Mouse (Mus musculus): Measurements from ENCODE around the gene Syt5. TPM values are rescaled to one million over a fixed set of nuclear protein-coding genes. Genes with fewer than 3 reads are reported as not detected.

Gene Syt5
- total and polyA plus RNA-seq, 3 experiments: 0.39 to 2.4 (median 0.86) TPM

DNA sequence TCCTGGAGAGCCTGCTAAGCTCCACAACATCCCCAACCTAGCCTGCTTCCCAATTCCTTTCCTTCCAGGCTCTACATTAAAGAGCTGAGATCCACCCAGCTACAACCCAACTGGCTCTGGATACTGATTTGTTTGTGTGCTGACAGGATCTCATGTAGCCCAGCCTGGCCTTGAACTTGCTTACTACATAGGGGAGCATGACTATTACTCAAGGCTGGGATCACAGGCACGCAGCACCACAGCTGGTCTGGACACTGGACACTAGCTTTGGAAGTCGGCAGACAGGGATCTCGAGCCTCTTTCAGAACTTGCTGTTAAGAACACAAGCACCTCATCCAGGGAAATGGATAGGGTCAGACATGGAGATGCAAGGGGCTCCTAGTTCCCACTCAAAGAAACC is 50.9 kb downstream of the Syt5 start:
- no peaks in the 10 kb centered on the region for H3K27me3 ChIP-seq (ENCODE audit: control insufficient read depth, insufficient read depth, low read length)
- no peak overlapping the region for H3K9ac ChIP-seq (ENCODE audit: low read depth, low read length)
- H3K27ac ChIP-seq: no peak overlapping the region
- WGBS: 88% methylated on average over 3 of the region's 3 CpGs
- H3K4me3 ChIP-seq: no peak overlapping the region
- peaks cover 7% of the 10 kb centered on the region for H3K79me2 ChIP-seq (replicated peaks; ENCODE audit: control insufficient read depth, insufficient read depth, low read length)
- peaks cover 42% of the 10 kb centered on the region for H3K4me1 ChIP-seq (ENCODE audit: control insufficient read depth, insufficient read depth, low read length)
- H3K36me3 ChIP-seq (ENCODE audit: control insufficient read depth, insufficient read depth, low read length): peaks cover 6% of the 10 kb centered on the region
- TF ChIP-seq POLR2A (IDR thresholded peaks at IDR 0.05; ENCODE audit: insufficient read depth, low read depth, low read length) (no peak), CTCF (IDR thresholded peaks at IDR 0.05) (no peak), EP300 (IDR thresholded peaks at IDR 0.05; ENCODE audit: insufficient read depth, low read depth, low read length) (no peak)
- no peak for DNase-seq
- intact Hi-C loops (cut with DNase I): loop anchor here (10.0 kb wide), 1 partner anchor 1202 kb away; no protein-coding TSS in a partner anchor

DNA sequence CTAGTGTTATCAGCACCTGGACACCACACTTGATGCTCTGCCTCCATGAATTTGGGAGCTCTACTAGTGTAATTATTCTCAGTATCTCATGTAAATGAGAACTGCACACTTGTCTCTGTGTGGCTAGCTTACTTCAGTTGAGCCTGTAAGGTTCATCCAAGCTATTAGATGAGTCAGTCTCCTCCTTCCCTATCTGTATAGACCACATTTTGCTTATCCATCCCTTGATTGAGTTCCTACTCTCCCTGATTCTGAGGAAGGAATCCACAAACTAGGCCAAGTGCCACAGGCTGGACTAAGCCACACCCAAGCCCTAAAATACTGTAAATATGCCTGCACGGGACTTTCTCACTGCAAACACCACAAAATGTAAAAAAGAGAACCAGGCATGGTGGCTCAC is 53.4 kb downstream of the Syt5 start:
- H3K4me3 ChIP-seq: no peak overlapping the region
- peaks cover 46% of the 10 kb centered on the region for H3K4me1 ChIP-seq (ENCODE audit: control insufficient read depth, insufficient read depth, low read length)
- intact Hi-C loops (cut with DNase I): loop anchor here (10.0 kb wide), 1 partner anchor 1199 kb away; no protein-coding TSS in a partner anchor
- 28% methylated on average over 1 of the region's 1 CpGs for WGBS
- no peak for DNase-seq
- TF ChIP-seq EP300 (IDR thresholded peaks at IDR 0.05; ENCODE audit: insufficient read depth, low read depth, low read length) (no peak), CTCF (IDR thresholded peaks at IDR 0.05) (no peak), POLR2A (IDR thresholded peaks at IDR 0.05; ENCODE audit: insufficient read depth, low read depth, low read length) (no peak)
- H3K9ac ChIP-seq (ENCODE audit: low read depth, low read length): no peak overlapping the region
- H3K79me2 ChIP-seq (replicated peaks; ENCODE audit: control insufficient read depth, insufficient read depth, low read length): peaks cover 6% of the 10 kb centered on the region
- peaks cover 3% of the 10 kb centered on the region for H3K36me3 ChIP-seq (ENCODE audit: control insufficient read depth, insufficient read depth, low read length)
- H3K27me3 ChIP-seq (ENCODE audit: control insufficient read depth, insufficient read depth, low read length): no peaks in the 10 kb centered on the region
- H3K27ac ChIP-seq: peak overlapping the region; percentile 8; the same call in 1 of the 2 replicates

DNA sequence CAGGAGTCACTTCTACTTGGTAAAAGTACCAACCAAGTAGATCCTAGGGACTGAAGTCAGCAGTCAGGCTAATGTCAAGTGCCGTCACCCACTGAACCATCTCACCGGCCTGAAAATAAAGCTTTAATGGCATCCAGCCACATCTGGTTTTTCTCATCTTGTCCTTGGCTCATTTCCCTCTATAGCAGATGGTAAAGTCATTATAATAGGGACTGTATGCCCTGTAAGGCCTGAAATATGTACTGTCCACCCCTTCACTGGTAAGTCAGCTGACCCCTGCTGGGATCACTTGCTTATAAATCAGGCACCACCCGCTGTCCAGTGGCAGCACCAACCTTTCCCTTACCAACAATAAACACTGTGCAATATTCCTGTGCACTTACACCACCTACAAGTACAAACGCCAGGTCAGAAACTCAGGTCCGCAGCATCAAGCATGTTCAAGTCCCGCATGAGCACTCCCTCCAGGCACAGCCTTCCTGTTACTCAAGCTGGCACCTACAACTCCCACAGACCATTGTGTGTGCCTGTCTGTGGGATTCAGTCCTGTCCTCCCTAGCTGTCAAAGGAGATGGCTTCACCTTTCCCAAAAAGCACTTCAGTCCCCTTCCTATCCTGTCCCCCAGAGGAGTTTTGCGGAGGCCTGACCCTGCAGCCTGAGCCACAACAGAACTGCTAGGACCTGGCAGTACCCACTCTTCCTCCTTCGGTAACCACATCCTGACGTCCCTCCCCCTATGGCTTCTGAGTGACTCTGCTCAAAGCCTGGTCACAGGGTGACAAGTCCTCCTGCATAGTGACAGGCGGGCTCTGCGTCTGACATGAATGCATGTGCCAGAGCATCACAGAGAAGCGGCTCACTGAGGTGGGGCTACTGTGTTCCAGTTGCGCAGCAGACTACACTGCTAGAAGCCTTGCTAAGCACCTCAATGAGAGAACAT is 54.8 kb downstream of the Syt5 start:
- 0 out of 2 replicates have a peak, but pooled peaks have one; percentile 7 for TF ChIP-seq CTCF (IDR thresholded peaks at IDR 0.05)
- no peak for TF ChIP-seq POLR2A (IDR thresholded peaks at IDR 0.05; ENCODE audit: insufficient read depth, low read depth, low read length)
- 0 out of 2 replicates have a peak, but pooled peaks have one; percentile 20 for TF ChIP-seq EP300 (IDR thresholded peaks at IDR 0.05; ENCODE audit: insufficient read depth, low read depth, low read length)
- WGBS: 35% methylated on average over 13 of the region's 13 CpGs
- H3K4me1 ChIP-seq (ENCODE audit: control insufficient read depth, insufficient read depth, low read length): peaks cover 38% of the 10 kb centered on the region
- H3K36me3 ChIP-seq (ENCODE audit: control insufficient read depth, insufficient read depth, low read length): no peaks in the 10 kb centered on the region; the same call in none of the 2 replicates
- H3K79me2 ChIP-seq (replicated peaks; ENCODE audit: control insufficient read depth, insufficient read depth, low read length): peaks cover 7% of the 10 kb centered on the region
- H3K27me3 ChIP-seq (ENCODE audit: control insufficient read depth, insufficient read depth, low read length): no peaks in the 10 kb centered on the region
- H3K27ac ChIP-seq: peak overlapping the region; percentile 79
- intact Hi-C loops (cut with DNase I): loop anchor here (10.0 kb wide), 1 partner anchor 1198 kb away; no protein-coding TSS in a partner anchor
- peak overlapping the region; percentile 21 for H3K9ac ChIP-seq (ENCODE audit: low read depth, low read length)
- peak overlapping the region; percentile 13 for H3K4me3 ChIP-seq
- DNase-seq: peak in 1 of 2 experiments; percentile 59

DNA sequence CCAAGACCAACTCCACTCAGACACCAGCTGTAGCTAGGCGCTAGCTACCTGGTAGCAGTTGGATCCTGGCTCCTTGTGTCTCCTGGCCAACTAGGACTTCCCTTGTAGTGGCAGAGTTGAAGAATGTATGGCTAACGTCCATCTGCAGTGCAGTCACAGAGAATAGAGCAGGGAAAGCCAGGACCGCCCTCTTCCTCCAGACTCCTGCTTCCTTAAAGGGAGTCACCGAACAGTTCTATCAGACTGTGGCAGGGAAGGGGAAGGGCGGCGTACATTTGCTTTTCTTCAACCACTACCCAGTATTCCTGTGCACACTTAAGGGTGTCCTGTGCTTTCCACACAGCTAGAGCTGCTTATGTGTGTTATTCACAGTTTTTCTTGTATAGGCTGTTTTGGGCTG is 56.0 kb downstream of the Syt5 start:
- Histone ChIP-seq H3K4me3 (peak overlapping the region; percentile 5; the same call in 1 of the 2 replicates), H3K9ac (ENCODE audit: low read depth, low read length) (no peak overlapping the region; the same call in 1 of the 2 replicates), H3K27me3 (ENCODE audit: control insufficient read depth, insufficient read depth, low read length) (no peaks in the 10 kb centered on the region), H3K27ac (peak overlapping the region; percentile 79), H3K4me1 (ENCODE audit: control insufficient read depth, insufficient read depth, low read length) (peaks cover 32% of the 10 kb centered on the region), H3K36me3 (ENCODE audit: control insufficient read depth, insufficient read depth, low read length) (no peaks in the 10 kb centered on the region; the same call in 1 of the 2 replicates), H3K79me2 (replicated peaks; ENCODE audit: control insufficient read depth, insufficient read depth, low read length) (0 out of 2 replicates have a peak, but pooled peaks cover 4% of the 10 kb centered on the region)
- intact Hi-C loops (cut with DNase I): loop anchor here (10.0 kb wide), 1 partner anchor 1197 kb away; no protein-coding TSS in a partner anchor
- no peak for TF ChIP-seq CTCF (IDR thresholded peaks at IDR 0.05)
- TF ChIP-seq EP300 (IDR thresholded peaks at IDR 0.05; ENCODE audit: insufficient read depth, low read depth, low read length): peak; percentile 75
- peak; percentile 71 for TF ChIP-seq POLR2A (IDR thresholded peaks at IDR 0.05; ENCODE audit: insufficient read depth, low read depth, low read length)
- 16% methylated on average over 6 of the region's 6 CpGs for WGBS
- peak; percentile 67 to 76 for DNase-seq

Small RNAs within 50 kb of the gene (microRNA-seq; reads per million reads assigned to microRNA genes)
- gene Gm23577: 0 reads per million in 2 experiments

Other genes with a start within 250 kb of the Syt5 start
- not detected for gene Ncr1, start 209.8 kb downstream of the Syt5 start, total RNA-seq (2021)
- gene Ncr1, start 209.8 kb downstream of the Syt5 start, polyA plus RNA-seq (2012; rRNA removed): 0.41 and 1.2 TPM in 2 replicates
- gene Gp6, start 149.8 kb downstream of the Syt5 start, total RNA-seq (2021): 1 to 10 TPM in 1 of 2 experiments, under 1 TPM in 1; 0.50 to 1.9 TPM
- gene Gp6, start 149.8 kb downstream of the Syt5 start, polyA plus RNA-seq (2012; rRNA removed): 0.44 and 0.76 TPM in 2 replicates
- 10 to 100 TPM; 31.0 to 34.1 TPM for gene Rdh13, start 101.9 kb downstream of the Syt5 start, total RNA-seq (2021)
- gene Rdh13, start 101.9 kb downstream of the Syt5 start, polyA plus RNA-seq (2012; rRNA removed): 25.1 and 42.5 TPM in 2 replicates
- gene Eps8l1, start 86.9 kb downstream of the Syt5 start, total RNA-seq (2021): 1 to 10 TPM; 3.3 to 3.5 TPM
- gene Eps8l1, start 86.9 kb downstream of the Syt5 start, polyA plus RNA-seq (2012; rRNA removed): 0.74 and 0.82 TPM in 2 replicates
- 10 to 100 TPM; 62.4 to 67.1 TPM for gene Ppp1r12c, start 45.9 kb downstream of the Syt5 start, total RNA-seq (2021)
- gene Ppp1r12c, start 45.9 kb downstream of the Syt5 start, polyA plus RNA-seq (2012; rRNA removed): 47.0 and 53.2 TPM in 2 replicates
- 10 to 100 TPM; 15.6 to 19.7 TPM for gene Tnnt1, start 31.2 kb downstream of the Syt5 start, total RNA-seq (2021)
- 9.2 and 12.1 TPM in 2 replicates for gene Tnnt1, start 31.2 kb downstream of the Syt5 start, polyA plus RNA-seq (2012; rRNA removed)
- gene Tnni3, start 23.3 kb downstream of the Syt5 start, total RNA-seq (2021): over 10,000 TPM in 1 of 2 experiments, 1,000 to 10,000 TPM in 1; 9,834 to 11,008 TPM
- gene Tnni3, start 23.3 kb downstream of the Syt5 start, polyA plus RNA-seq (2012; rRNA removed): 13,898 and 21,553 TPM in 2 replicates
- 1 to 10 TPM; 2.3 to 2.7 TPM for gene Dnaaf3, start 15.1 kb downstream of the Syt5 start, total RNA-seq (2021)
- 12.4 and 13.2 TPM in 2 replicates for gene Dnaaf3, start 15.1 kb downstream of the Syt5 start, polyA plus RNA-seq (2012; rRNA removed)
- not detected for gene Ptprh, start 56.5 kb upstream of the Syt5 start, total RNA-seq (2021)
- gene Ptprh, start 56.5 kb upstream of the Syt5 start, polyA plus RNA-seq (2012; rRNA removed): 0.03 and 0.06 TPM in 2 replicates
- gene Tmem86b, start 83.9 kb upstream of the Syt5 start, total RNA-seq (2021): 1 to 10 TPM; 4.2 to 5.3 TPM
- 12.8 and 19.2 TPM in 2 replicates for gene Tmem86b, start 83.9 kb upstream of the Syt5 start, polyA plus RNA-seq (2012; rRNA removed)
- gene Ppp6r1, start 111.5 kb upstream of the Syt5 start, total RNA-seq (2021): 10 to 100 TPM; 67.6 to 71.9 TPM
- gene Ppp6r1, start 111.5 kb upstream of the Syt5 start, polyA plus RNA-seq (2012; rRNA removed): 67.1 and 89.9 TPM in 2 replicates
- gene Hspbp1, start 137.5 kb upstream of the Syt5 start, total RNA-seq (2021): 10 to 100 TPM; 31.9 to 35.0 TPM
- gene Hspbp1, start 137.5 kb upstream of the Syt5 start, polyA plus RNA-seq (2012; rRNA removed): 27.0 and 29.7 TPM in 2 replicates
- 1 to 10 TPM in 1 of 2 experiments, under 1 TPM in 1; 0.89 to 1.5 TPM for gene Brsk1, start 143.1 kb upstream of the Syt5 start, total RNA-seq (2021)
- gene Brsk1, start 143.1 kb upstream of the Syt5 start, polyA plus RNA-seq (2012; rRNA removed): 1.7 and 2.2 TPM in 2 replicates
- not detected for gene Tmem150b, start 177.7 kb upstream of the Syt5 start, total RNA-seq (2021)
- 0.16 and 0.59 TPM in 2 replicates for gene Tmem150b, start 177.7 kb upstream of the Syt5 start, polyA plus RNA-seq (2012; rRNA removed)
- gene Kmt5c, start 192.6 kb upstream of the Syt5 start, total RNA-seq (2021): 10 to 100 TPM in 1 of 2 experiments, 1 to 10 TPM in 1; 8.5 to 11.2 TPM
- 36.4 and 38.5 TPM in 2 replicates for gene Kmt5c, start 192.6 kb upstream of the Syt5 start, polyA plus RNA-seq (2012; rRNA removed)
- gene Cox6b2, start 205.6 kb upstream of the Syt5 start, total RNA-seq (2021): 1 to 10 TPM; 1.7 to 3.5 TPM
- 7.7 and 8.6 TPM in 2 replicates for gene Cox6b2, start 205.6 kb upstream of the Syt5 start, polyA plus RNA-seq (2012; rRNA removed)
- not detected for gene Fam71e2, start 223.8 kb upstream of the Syt5 start, total RNA-seq (2021)
- 0.09 and 0.35 TPM in 2 replicates for gene Fam71e2, start 223.8 kb upstream of the Syt5 start, polyA plus RNA-seq (2012; rRNA removed)
- not detected for gene Il11, start 235.3 kb upstream of the Syt5 start, total RNA-seq (2021)
- gene Il11, start 235.3 kb upstream of the Syt5 start, polyA plus RNA-seq (2012; rRNA removed): 0.15 TPM in 1 of 2 replicates, not detected in the other
- not detected for gene Tmem190, start 235.4 kb upstream of the Syt5 start, total RNA-seq (2021)
- 0.29 TPM in 1 of 2 replicates, not detected in the other for gene Tmem190, start 235.4 kb upstream of the Syt5 start, polyA plus RNA-seq (2012; rRNA removed)
- gene Tmem238, start 242.1 kb upstream of the Syt5 start, total RNA-seq (2021): 1 to 10 TPM; 5.3 to 5.4 TPM
- gene Tmem238, start 242.1 kb upstream of the Syt5 start, polyA plus RNA-seq (2012; rRNA removed): 2.2 and 4.3 TPM in 2 replicates
- 100 to 1,000 TPM; 492 to 575 TPM for gene Rpl28, start 245.3 kb upstream of the Syt5 start, total RNA-seq (2021)
- gene Rpl28, start 245.3 kb upstream of the Syt5 start, polyA plus RNA-seq (2012; rRNA removed): 135 and 202 TPM in 2 replicates

All from heart, adult 2 months (tissue).